Mouse (Mus musculus) CH12.LX (cell line): Measurements from ENCODE around the gene D630039A03Rik.

Experiments
- BHLHE40 ChIP-seq: IDR thresholded peaks from 2 replicates; pipeline ENCODE4 v1.6.1; 2011; ENCODE audit warnings: mild to moderate bottlenecking, low read depth, low read length, improper control_type of control experiment
- CTCF ChIP-seq, 2 experiments: IDR thresholded peaks in 1 of 2; conservative IDR thresholded peaks in 1 of 2; 2 replicates each; pipeline ENCODE4 v1.5.1; 2011 to 2012; ENCODE audit warnings: low read depth in 2 of 2, low read length in 2 of 2, improper control_type of control experiment in 1 of 2, inconsistent platforms in 1 of 2, mild to moderate bottlenecking in 1 of 2, moderate library complexity in 1 of 2
- EP300 ChIP-seq: IDR thresholded peaks from 2 replicates; pipeline ENCODE4 v1.6.1; 2011; ENCODE audit warnings: low read length, improper control_type of control experiment
- HCFC1 ChIP-seq: IDR thresholded peaks from 2 replicates; pipeline ENCODE4 v1.6.1; 2012; ENCODE audit warnings: low read depth, mild to moderate bottlenecking, inconsistent platforms, low read length, improper control_type of control experiment
- MAX ChIP-seq: IDR thresholded peaks from 2 replicates; pipeline ENCODE4 v1.6.1; 2011; ENCODE audit warnings: low read length, improper control_type of control experiment
- NRF1 ChIP-seq: IDR thresholded peaks from 2 replicates; pipeline ENCODE4 v1.6.1; 2014; ENCODE audit warnings: low read depth, mild to moderate bottlenecking, inconsistent platforms, low read length, improper control_type of control experiment, moderate library complexity
- POLR2A ChIP-seq: IDR thresholded peaks from 2 replicates; pipeline ENCODE4 v1.6.1; 2011; ENCODE audit warnings: low read depth, mild to moderate bottlenecking, improper control_type of control experiment, low read length
- POLR2AphosphoS2 ChIP-seq: IDR thresholded peaks from 2 replicates; pipeline ENCODE4 v1.6.1; 2011; ENCODE audit warnings: low read depth, low read length, improper control_type of control experiment
- RAD21 ChIP-seq: IDR thresholded peaks from 2 replicates; pipeline ENCODE4 v1.6.1; 2011; ENCODE audit warnings: low read depth, mild to moderate bottlenecking, low read length, improper control_type of control experiment, moderate library complexity
- TBP ChIP-seq: conservative IDR thresholded peaks from 2 replicates; pipeline ENCODE4 v1.6.1; 2011; ENCODE audit warnings: low read depth, low read length, improper control_type of control experiment
- TCF12 ChIP-seq: IDR thresholded peaks from 2 replicates; pipeline ENCODE4 v1.6.1; 2014; ENCODE audit warnings: low read depth, mild to moderate bottlenecking, inconsistent platforms, low read length, improper control_type of control experiment
- UBTF ChIP-seq: IDR thresholded peaks from 2 replicates; pipeline ENCODE4 v1.6.1; 2012; ENCODE audit warnings: low read depth, mild to moderate bottlenecking, inconsistent platforms, low read length, improper control_type of control experiment, moderate library complexity
- USF1 ChIP-seq: IDR thresholded peaks from 2 replicates; pipeline ENCODE4 v1.6.1; 2014; ENCODE audit warnings: low read depth, mild to moderate bottlenecking, inconsistent platforms, low read length, improper control_type of control experiment

GRCm38 (mm10) chr4:57949866-57950265, 33.8 kb upstream of the D630039A03Rik start:
- TF ChIP-seq CTCF (conservative IDR thresholded peaks at IDR 0.05 in 1 of 2, IDR thresholded peaks at IDR 0.05 in 1 of 2; ENCODE audit: low read depth in 2 of 2, low read length in 2 of 2) (no peak), MAX (no peak), HCFC1 (no peak), NRF1 (no peak), TCF12 (no peak), BHLHE40 (no peak), RAD21 (no peak), EP300 (no peak), POLR2A (no peak), USF1 (no peak), TBP (no peak), POLR2AphosphoS2 (no peak), UBTF (no peak)
